Mouse (Mus musculus): ENCODE measurements around the gene Rars2.
A peak's percentile ranks its signal among the peaks of the same experiment; 100 is the strongest.

Gene Rars2

DNA sequence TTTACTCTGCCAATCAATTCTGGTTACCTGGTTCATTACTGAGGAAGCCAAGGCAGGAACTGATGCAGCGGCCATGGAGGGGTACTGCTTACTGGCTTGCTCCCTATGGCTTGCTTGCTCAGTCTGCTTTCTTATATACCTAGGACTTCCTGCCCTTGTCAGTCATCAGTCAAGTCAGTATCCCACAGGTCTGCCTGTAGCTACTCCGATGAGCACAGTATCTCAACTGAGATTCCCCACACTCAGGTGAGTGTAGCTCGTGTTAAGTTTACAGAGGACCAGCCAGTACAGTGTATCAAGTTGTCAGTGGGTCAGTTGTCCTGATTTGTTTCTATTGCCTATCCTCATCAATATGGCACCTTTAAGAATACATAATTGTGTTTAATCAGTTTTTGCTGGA, 26.0 kb downstream of the Rars2 start:
- DNase-seq (ENCODE audit: low spot score), result no peak

DNA sequence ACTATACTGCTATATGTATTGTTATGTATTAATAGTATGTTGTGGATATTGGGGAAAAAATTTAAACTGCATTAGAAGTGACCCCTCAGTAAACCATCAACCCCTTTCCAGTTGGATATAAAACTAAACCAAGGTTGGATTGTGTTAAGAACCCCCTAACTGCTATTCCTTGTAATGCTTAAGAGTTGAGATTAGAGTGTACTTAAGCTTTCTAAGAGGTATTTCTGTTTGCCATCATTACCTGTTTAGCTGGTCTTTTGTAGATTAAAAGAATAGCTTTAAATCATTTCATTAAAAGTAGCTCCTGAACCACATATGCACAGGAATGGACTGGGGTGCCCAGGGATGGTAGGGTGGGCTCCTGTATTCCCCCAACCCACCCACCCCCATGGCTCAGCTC, 30.0 kb downstream of the Rars2 start:
- no peak for DNase-seq (ENCODE audit: low spot score)

DNA sequence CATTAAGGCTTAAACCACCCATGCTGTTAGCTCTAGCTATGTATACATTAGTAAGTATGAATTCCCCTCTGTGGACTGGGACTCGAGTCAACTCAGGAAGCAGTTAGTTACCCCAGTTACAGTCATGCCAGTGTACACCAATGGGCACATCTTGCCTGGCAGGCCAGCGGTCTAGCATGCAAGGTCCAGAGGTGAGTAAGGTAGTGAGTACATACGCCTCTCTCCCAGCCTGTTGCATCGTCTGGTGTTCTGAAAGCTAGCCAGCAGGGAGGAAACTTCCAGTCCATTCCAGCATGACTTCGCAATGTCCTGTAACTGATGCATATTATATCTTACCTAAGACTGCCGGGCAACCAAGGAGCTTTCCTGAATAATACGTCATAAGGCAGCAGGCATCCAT, 38.4 kb downstream of the Rars2 start:
- no peak for DNase-seq (ENCODE audit: low spot score)

DNA sequence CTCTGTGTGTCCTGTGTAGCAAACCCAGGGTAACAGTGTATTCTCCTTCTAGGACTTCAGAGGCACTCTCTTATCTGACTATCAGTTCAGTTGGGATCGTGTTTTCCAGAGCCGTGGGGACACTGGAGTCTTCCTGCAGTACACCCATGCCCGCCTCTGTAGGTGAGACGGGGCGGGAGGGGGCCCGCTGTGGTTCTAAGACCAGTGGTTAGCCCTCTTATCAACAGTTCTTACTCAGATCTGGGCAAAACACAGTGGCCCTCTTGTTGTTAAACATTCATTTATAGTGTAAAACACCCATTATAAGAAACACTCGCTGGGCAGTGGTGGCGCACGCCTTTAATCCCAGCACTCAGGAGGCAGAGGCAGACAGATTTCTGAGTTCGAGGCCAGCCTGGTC, 41.3 kb downstream of the Rars2 start:
- DNase-seq (ENCODE audit: low spot score), result no peak

DNA sequence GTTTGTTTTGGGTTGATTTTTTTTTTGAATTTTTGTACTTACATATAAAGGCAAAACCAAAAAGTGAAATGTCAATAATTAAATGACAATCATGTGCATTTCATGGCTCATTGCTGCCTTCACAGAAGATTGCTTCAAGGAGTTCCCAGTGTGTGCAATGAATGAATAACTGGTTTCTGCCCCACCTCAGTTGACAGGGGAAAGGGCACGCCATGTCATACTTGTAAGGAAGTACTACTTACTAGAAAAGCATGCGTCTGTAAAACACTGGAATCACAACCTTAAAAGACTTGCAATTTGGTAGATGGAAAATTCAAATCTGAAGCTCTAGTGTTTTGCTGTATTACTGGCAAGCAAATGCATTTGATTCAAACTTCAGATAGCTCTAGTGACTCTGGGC, 44.3 kb downstream of the Rars2 start:
- DNase-seq (ENCODE audit: low spot score), result no peak

DNA sequence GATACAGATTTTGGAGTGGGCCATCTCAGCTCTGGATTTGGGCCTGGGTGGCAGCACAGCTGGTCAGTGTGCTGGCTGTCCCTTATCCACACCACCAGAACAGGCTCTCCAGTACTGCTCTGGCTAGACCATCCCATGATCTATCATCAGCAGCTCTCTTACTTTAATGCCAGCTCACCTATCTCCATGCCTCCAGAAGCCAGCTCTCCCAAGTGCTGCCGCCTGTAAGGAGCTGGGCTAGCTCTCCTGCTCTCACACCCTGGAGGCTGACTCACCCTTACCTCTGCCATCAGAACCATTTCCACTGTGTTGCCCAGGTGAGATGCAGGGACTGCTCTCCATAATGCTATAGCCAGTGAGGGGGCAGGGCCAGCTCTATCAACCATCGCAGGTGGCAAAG, 46.8 kb downstream of the Rars2 start:
- no peak for DNase-seq (ENCODE audit: low spot score)

DNA sequence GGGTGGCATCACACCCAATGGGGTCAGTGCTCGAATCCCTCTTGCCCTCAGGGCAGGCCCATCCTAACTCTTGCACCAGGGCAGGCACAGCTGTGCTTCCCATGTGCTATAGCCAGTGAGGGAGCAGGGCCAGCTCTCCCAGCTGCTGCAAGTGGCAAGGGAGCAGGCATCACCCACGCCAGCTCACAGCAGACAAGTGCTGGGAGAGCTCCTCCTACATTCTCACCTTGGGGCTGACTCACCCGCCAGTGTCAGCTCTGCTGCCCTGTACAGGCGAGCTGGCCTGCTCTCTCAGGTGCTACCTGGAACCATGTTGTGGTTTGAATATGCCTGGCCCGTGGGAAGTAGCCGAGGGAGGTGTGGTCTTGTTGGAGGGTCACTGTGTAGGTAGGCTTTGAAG, 47.2 kb downstream of the Rars2 start:
- no peak for DNase-seq (ENCODE audit: low spot score)

DNA sequence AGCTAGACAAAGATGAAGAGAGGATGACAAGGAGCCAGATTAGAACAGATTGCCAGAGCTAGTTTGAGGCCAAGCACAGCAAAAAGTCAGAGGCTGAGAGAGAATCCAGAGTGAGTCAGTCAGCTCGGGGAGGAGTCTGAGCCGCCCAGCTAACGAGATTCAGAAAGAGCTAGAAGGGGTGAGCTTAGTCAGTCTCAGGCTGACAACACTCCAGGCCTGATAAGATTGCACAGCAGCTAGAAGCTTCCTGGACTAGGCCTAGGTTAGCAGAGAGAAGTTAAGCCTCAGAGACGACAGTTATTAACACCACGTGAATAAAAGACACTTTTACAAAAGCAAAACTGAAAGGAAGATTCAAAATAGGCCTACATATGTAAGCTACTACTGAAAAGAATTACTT, 53.2 kb downstream of the Rars2 start:
- DNase-seq (ENCODE audit: low spot score), result no peak

DNA sequence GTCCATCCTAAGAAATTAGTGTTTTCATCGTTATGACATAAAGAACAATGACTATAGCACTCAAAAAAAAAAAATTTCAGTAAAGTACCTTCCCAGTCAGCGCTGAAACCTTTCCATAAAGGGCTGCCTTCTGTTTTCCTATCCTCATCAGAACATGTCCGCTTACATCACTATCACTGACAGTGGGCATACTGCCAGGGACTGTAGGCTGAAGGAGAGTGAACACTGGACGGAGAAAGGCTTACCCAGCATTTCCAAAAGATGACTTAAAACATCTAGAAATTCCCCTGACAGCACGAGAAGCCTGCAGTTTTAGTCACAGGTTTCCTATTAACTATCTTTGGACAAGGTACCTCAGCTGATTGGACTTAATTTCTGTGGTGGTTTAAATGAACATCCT, 59.0 kb downstream of the Rars2 start:
- peak; percentile 45 for DNase-seq (ENCODE audit: low spot score)

DNA sequence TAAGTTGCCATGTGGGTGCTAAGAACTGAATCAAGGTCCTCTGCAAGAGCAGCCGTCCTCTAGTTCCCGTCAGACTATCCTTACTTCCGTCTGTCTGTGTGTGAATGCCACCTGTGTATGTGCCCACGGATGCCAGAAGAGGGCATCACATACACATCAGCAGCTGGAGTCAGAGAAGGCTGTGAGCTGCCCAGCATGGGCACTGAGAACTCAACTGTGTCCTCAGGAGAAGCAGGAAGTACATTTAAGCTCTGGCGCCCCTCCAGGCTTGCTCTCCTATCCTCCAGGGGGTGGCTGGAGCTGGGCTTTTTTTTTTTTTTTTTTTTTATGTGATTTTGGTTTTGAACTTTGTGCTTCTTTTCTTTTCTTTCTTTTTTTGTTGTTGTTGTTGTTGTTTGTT, 65.8 kb downstream of the Rars2 start:
- no peak for DNase-seq (ENCODE audit: low spot score)

DNA sequence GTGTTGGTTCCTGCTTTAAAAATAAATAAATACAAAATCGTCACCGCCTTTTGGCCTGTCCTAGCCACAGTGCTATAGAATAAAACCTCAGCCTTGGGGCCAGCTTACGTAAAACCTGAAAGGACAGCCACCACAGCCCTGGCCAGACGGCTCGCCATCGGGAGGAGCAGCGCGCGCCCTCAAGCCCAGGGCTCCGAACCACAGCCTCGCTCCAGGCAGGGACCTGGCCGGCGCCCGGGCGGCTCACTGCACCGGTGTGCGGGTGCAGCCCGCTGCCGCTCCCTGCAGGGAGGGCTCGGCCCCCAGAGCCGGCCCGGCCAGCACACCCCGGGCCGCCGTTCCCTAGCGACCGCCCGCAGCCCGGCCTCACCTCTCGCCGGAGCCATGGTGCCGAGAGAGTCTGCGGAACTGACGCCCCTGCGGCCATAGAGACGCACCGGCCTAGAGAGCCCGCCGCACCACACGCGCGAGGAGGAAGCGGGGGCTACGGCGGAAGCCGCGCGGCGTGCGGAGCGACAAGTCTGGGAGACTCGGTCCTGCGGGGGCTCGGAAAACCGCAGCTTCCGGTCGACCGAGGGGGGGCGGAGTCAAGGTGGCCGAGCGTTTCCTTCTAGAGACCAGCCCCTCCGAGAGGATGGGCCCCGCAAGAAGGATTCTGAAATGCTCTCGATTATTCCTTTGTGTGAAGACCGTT, 72.3 kb downstream of the Rars2 start, which contains the start of gene Slc35a1:
Gene Slc35a1 (minus strand): TSS at position 565 of the 694 bp plus-strand sequence.
- peak; percentile 80 for DNase-seq (ENCODE audit: low spot score)

DNA sequence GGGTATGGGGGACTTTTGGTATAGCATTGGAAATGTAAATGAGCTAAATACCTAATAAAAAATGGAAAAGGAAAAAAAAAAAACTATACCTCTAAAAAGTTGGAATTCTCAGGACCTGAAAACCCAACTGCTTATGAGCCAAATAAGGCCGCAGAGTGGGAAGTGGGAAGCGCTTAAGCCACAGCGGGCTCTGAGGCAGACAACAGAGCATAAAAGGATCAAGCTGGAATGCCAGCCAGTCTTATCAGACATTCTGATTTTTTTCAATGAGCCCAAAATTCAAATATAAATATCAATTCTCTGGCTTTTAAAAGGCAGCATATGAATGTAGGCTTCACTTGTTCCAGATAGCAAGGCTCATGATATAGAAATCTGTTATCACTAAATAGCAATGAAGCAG, 73.3 kb downstream of the Rars2 start:
- no peak for DNase-seq (ENCODE audit: low spot score)

DNA sequence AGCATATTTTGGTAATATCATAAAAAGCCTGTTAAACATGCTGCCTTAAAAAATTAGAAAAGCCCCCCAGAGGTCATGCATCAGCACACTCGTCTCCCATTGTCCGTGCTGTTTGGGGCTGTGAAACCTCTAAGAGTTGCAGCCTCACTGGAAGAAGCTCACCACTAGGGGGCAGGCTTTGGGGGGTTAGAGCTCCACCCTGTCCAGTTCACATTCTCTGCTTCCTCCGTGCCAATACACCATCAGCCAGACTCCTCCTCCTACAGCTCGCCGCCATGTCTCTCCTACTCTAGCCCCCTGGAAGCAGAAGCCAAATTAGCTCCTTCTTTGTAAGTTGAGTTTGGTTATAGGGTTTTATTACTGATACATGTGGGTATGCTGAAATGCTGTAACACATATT, 86.8 kb downstream of the Rars2 start:
- DNase-seq (ENCODE audit: low spot score), result peak; percentile 18

DNA sequence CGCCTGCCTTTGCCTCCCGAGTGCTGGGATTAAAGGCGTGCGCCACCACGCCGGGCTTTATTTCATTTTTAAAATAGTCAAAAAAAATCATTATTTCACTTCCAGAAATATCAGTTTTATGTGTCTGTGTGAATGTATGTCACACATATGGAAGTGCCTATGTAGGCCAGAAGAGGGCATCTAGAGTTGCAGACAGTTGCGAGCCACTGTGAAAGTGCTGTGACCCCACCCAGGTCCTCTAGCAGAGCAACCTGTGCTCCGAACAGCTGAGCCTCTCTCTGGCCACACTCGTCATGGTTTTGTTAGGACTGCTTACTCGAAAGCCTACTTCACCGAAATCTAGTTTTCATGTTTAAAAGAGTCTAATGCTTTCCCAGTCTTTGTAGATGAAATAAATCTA, 87.5 kb downstream of the Rars2 start:
- DNase-seq (ENCODE audit: low spot score), result no peak

DNA sequence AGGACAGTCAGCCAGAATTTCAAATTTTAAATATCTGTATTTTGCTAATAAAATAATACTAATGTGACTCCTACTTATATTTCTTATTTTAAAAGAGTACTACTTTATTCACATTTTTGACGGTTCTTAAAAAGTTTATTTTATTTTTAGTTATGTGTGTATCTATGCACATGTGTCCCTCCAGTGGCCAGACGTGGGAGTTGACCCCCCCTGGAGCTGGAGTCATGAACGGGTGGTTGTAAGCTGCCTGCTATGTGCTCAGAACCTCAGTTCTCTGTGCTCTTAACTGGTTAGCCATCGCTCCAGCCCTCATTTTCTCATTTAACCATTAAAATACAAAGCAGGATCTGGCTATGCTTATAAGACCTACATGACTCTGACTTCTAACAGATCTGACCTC, 88.3 kb downstream of the Rars2 start:
- DNase-seq (ENCODE audit: low spot score), result no peak

DNA sequence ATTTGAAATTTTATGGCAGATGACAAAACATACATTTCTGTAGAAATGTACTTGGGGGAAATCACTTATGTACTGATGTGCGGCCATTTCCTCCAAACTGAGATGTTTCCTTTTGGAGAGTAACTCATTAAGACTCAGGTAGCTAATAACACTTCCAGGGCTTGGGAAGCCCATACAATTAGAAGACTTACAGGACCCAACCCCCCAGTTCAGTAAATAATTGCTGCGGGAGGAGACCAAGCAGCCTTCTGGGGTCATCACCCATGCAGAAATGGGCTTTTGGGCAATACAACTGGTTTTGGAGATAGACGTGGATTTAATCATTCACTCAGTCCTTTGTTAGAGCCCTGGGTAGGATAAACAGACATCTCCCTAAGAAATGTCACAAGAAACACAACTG, 92.5 kb downstream of the Rars2 start:
- no peak for DNase-seq (ENCODE audit: low spot score)

DNA sequence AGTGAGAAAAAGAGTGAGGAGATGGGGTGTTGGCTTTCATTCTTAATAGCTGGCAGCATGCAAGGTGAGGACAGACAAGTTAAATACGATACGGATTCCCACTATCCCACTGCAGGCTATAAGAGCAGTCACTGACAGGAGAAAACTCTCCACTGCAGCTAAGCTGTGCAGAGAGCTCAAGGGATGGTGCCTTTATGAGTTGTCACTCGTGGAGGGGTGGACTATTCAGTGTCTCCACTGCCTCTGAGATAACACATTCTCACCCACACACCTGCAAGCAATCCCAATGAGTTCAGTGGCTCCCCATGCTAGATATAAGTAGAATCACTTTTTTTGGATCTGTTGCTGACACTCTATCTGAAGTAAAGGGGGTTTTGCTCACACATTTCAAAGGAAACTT, 93.4 kb downstream of the Rars2 start:
- DNase-seq (ENCODE audit: low spot score), result no peak
